Mouse (Mus musculus) spleen, adult 12 weeks (tissue): Measurements from ENCODE around the gene Polr2l.

Experiments
- DNase-seq: peaks from one replicate; pipeline ENCODE4 v3.0.0; 2022; ENCODE audit warnings: low spot score

Polr2l gene

GRCm38 (mm10) chr7:141467230-141468030 lies 7.5 kb downstream of the Polr2l start, which contains the start of gene Cd151:
Cd151 (plus strand) TSS chr7:141467392.
- peak; percentile 89 for DNase-seq

- DNase-seq, result no peak
Observed at GRCm38 (mm10) chr7:141466607-141467148, 8.3 kb downstream of the Polr2l start.

- no peak for DNase-seq
Observed at GRCm38 (mm10) chr7:141466045-141466394, 8.9 kb downstream of the Polr2l start.

- no peak for DNase-seq
Observed at GRCm38 (mm10) chr7:141465388-141466044, 9.4 kb downstream of the Polr2l start.

- no peak for DNase-seq
Observed at GRCm38 (mm10) chr7:141464603-141465201, 10.2 kb downstream of the Polr2l start.

- DNase-seq, result no peak
Observed at GRCm38 (mm10) chr7:141463824-141464602, 10.9 kb downstream of the Polr2l start.

- DNase-seq, result no peak
Observed at GRCm38 (mm10) chr7:141462333-141462821, 12.6 kb downstream of the Polr2l start.

- no peak for DNase-seq
Observed at GRCm38 (mm10) chr7:141461521-141462332, 13.2 kb downstream of the Polr2l start.

- DNase-seq, result no peak
Observed at GRCm38 (mm10) chr7:141460391-141461113, 14.4 kb downstream of the Polr2l start, which contains the start of gene Cracr2b. Cracr2b (plus strand) TSS chr7:141461094.

- no peak for DNase-seq
Observed at GRCm38 (mm10) chr7:141460001-141460390, 14.9 kb downstream of the Polr2l start.

GRCm38 (mm10) chr7:141459301-141459711 lies 15.6 kb downstream of the Polr2l start:
- no peak for DNase-seq

GRCm38 (mm10) chr7:141458661-141459060 lies 16.3 kb downstream of the Polr2l start:
- no peak for DNase-seq

- no peak for DNase-seq
Observed at GRCm38 (mm10) chr7:141457986-141458660, 16.8 kb downstream of the Polr2l start.

- DNase-seq, result no peak
Observed at GRCm38 (mm10) chr7:141457236-141457635, 17.7 kb downstream of the Polr2l start.

GRCm38 (mm10) chr7:141456739-141457138 lies 18.2 kb downstream of the Polr2l start:
- no peak for DNase-seq

GRCm38 (mm10) chr7:141455610-141456314 lies 19.2 kb downstream of the Polr2l start:
- DNase-seq, result peak; percentile 68

GRCm38 (mm10) chr7:141454967-141455551 lies 19.9 kb downstream of the Polr2l start, which contains the start of gene Pnpla2:
Pnpla2 (plus strand) TSS chr7:141455198.
- DNase-seq, result peak; percentile 92

- DNase-seq, result no peak
Observed at GRCm38 (mm10) chr7:141453636-141454035, 21.3 kb downstream of the Polr2l start.
